Comparison of ENCODE assay signal across 16 mouse cellular contexts in genomic region chr19:20558069-20558468, GRCm38 (mm10).
A peak's percentile ranks its signal among the peaks of the same experiment; 100 is the strongest.
DNase-seq lines count a peak whose midpoint lies in the region; ATAC-seq and TF ChIP-seq lines count a peak whose summit lies in the region.
"Had no signal": no experiment of that assay in that cellular context is flagged by ENCODE, and none has a peak within 500 bp of the region (broad histone marks: within the 10 kb centered on the region; RNA-seq: fewer than 3 reads in every experiment).

No protein-coding gene starts in this region.

- peak; percentile 37 to 60; a peak in 2 of 4 replicates for TF ChIP-seq EP300 in MEL (IDR thresholded peaks at IDR 0.05; ENCODE audit: low read depth in 1 of 2, low read length in 2 of 2)

- H3K9ac ChIP-seq in MEL (ENCODE audit: control insufficient read depth, low read depth, low read length, poor library complexity, severe bottlenecking), result no peak overlapping the region

- 0 out of 2 replicates have a peak, but pooled peaks have one; percentile 45 for ATAC-seq in megakaryocyte-erythroid progenitor cell, adult 5-6 weeks (replicated peaks; ENCODE audit: low FRiP score, low TSS enrichment, poor library complexity, severe bottlenecking)
- ATAC-seq: activated CD4-positive, CD25-positive, alpha-beta regulatory T cell, adult 4 months; CD4-positive, CD25-positive, alpha-beta regulatory T cell, adult 4 months had no signal

- no peak overlapping the region for H3K27ac ChIP-seq in MEL (ENCODE audit: control insufficient read depth, low read depth, low read length)
- H3K27ac ChIP-seq in midbrain, embryonic 10.5 days (replicated peaks), result no peak overlapping the region

- TF ChIP-seq RAD21 in MEL (IDR thresholded peaks at IDR 0.05; ENCODE audit: low read depth, low read length), result no peak

- TF ChIP-seq POLR2A in MEL (IDR thresholded peaks at IDR 0.05; ENCODE audit: control insufficient read depth in 1 of 2, insufficient read depth in 1 of 2, low read depth in 1 of 2, low read length in 2 of 2, poor library complexity in 1 of 2), result no peak

- peaks cover 0 to 19% of the 10 kb centered on the region in 2 experiments; a peak in 2 of 4 replicates for H3K36me3 ChIP-seq in MEL (ENCODE audit: control insufficient read depth in 1 of 2, insufficient read depth in 2 of 2, low read length in 2 of 2)
- no peaks in the 10 kb centered on the region for H3K36me3 ChIP-seq in midbrain, embryonic 10.5 days
- H3K36me3 ChIP-seq: G1E had no signal

- no peak for TF ChIP-seq CTCF in MEL (IDR thresholded peaks at IDR 0.05 in 2 of 3, conservative IDR thresholded peaks at IDR 0.05 in 1 of 3; ENCODE audit: control insufficient read depth in 1 of 3, insufficient read depth in 1 of 3, low read depth in 2 of 3, low read length in 3 of 3, poor library complexity in 1 of 3, severe bottlenecking in 1 of 3)

- no peak overlapping the region for H3K4me3 ChIP-seq in MEL (ENCODE audit: control insufficient read depth in 1 of 2, insufficient read depth in 1 of 2, low read depth in 2 of 2, low read length in 2 of 2)
- H3K4me3 ChIP-seq in midbrain, embryonic 10.5 days, result no peak overlapping the region

- H3K9me3 ChIP-seq in MEL (replicated peaks; ENCODE audit: insufficient read depth, low read length), result no peaks in the 10 kb centered on the region
- H3K9me3 ChIP-seq in midbrain, embryonic 10.5 days (replicated peaks), result no peaks in the 10 kb centered on the region
- H3K9me3 ChIP-seq: G1E had no signal

- H3K4me1 ChIP-seq in MEL (ENCODE audit: control insufficient read depth in 1 of 2, insufficient read depth in 2 of 2, low read length in 2 of 2), result peaks cover 10 to 14% of the 10 kb centered on the region in 2 experiments
- H3K4me1 ChIP-seq in midbrain, embryonic 10.5 days, result no peaks in the 10 kb centered on the region

- no peaks in the 10 kb centered on the region for H3K79me2 ChIP-seq in MEL (ENCODE audit: control insufficient read depth, insufficient read depth, low read length, poor library complexity)

- no peaks in the 10 kb centered on the region for H3K27me3 ChIP-seq in MEL (ENCODE audit: control insufficient read depth in 1 of 2, insufficient read depth in 2 of 2, low read length in 2 of 2)
- no peaks in the 10 kb centered on the region for H3K27me3 ChIP-seq in midbrain, embryonic 10.5 days (ENCODE audit: low read depth, poor library complexity, severe bottlenecking)
- H3K27me3 ChIP-seq: CH12.LX, Patski had no signal

- DNase-seq in MEL (ENCODE audit: low read depth, low spot score), result no peak
- DNase-seq in ovary, postnatal 36 days (ENCODE audit: low spot score), result no peak
- no peak for DNase-seq in midbrain, embryonic 10.5 days (ENCODE audit: low spot score)
- DNase-seq: adrenal gland, adult 8-10 months; adrenal gland, postnatal 25 days; B cell, adult 2 months; cerebellum, adult 11 months; cerebellum, adult 11-12 months; cerebellum, adult 18-20 months; cerebellum, adult 2 months had no signal

- 90% methylated on average over 3 of the region's 3 CpGs for WGBS in midbrain, embryonic 10.5 days

TF ChIP-seq in MEL, 35 proteins besides CTCF, POLR2A, EP300 and RAD21:
- TF ChIP-seq GATA1 (IDR thresholded peaks at IDR 0.05; ENCODE audit: low read depth, low read length) (peak; percentile 65), GABPA (IDR thresholded peaks at IDR 0.05; ENCODE audit: low read depth, low read length) (no peak), BHLHE40 (IDR thresholded peaks at IDR 0.05; ENCODE audit: borderline replicate concordance, low read depth, low read length) (no peak), NELFE (IDR thresholded peaks at IDR 0.05; ENCODE audit: low read depth, low read length) (no peak), ZKSCAN1 (IDR thresholded peaks at IDR 0.05; ENCODE audit: low read depth, low read length) (no peak), KAT2A (conservative IDR thresholded peaks at IDR 0.05; ENCODE audit: low read depth, low read length) (no peak), SMC3 (IDR thresholded peaks at IDR 0.05; ENCODE audit: low read depth, low read length) (no peak)
